Comparison of ENCODE assay signal across 1 mouse cellular context in genomic region chr12:69163586-69163985, GRCm38 (mm10). TPM values are rescaled to one million over a fixed set of nuclear protein-coding genes. Genes with fewer than 3 reads are reported as not detected.
"Had no signal": no experiment of that assay in that cellular context is flagged by ENCODE, and none has a peak within 500 bp of the region (broad histone marks: within the 10 kb centered on the region; RNA-seq: fewer than 3 reads in every experiment).

No protein-coding gene starts in this region.

RNA-seq across cellular contexts. Expression of gene Lrr1, which starts 5.0 kb away (rescaled TPM):
- polyA plus RNA-seq: liver, adult 2 months had no signal
